Mouse (Mus musculus) forebrain, embryonic 15.5 days (tissue): Measurements from ENCODE around the gene Serpina12. TPM values are rescaled to one million over a fixed set of nuclear protein-coding genes. Genes with fewer than 3 reads are reported as not detected.

Source experiments
- ATAC-seq: fragments of 200-750 bp; cut with Nextera tagmentation; replicated peaks from 2 replicates; pipeline ENCODE4 v1.8.0; 2017; ENCODE audit warnings: mild to moderate bottlenecking, moderate TSS enrichment, moderate library complexity
- H3K27ac ChIP-seq: fragments of 300-500 bp; sonication (generic); replicated peaks from 2 replicates; pipeline ENCODE4 v1.5.1; 2015; ENCODE audit warnings: mild to moderate bottlenecking, inconsistent platforms
- H3K27me3 ChIP-seq: fragments of 300-500 bp; sonication (generic); 2 replicates; pipeline ENCODE4 v1.6.1; 2015; ENCODE audit warnings: inconsistent platforms
- H3K36me3 ChIP-seq: fragments of 300-500 bp; sonication (generic); 2 replicates; pipeline ENCODE4 v1.6.1; 2015; ENCODE audit warnings: mild to moderate bottlenecking, inconsistent platforms
- H3K4me1 ChIP-seq: fragments of 300-500 bp; sonication (generic); 2 replicates; pipeline ENCODE4 v1.6.1; 2015; ENCODE audit warnings: inconsistent platforms
- H3K4me2 ChIP-seq: fragments of 300-500 bp; sonication (generic); replicated peaks from 2 replicates; pipeline ENCODE4 v1.6.1; 2015; ENCODE audit warnings: mild to moderate bottlenecking, inconsistent platforms
- H3K4me3 ChIP-seq: fragments of 300-500 bp; sonication (generic); 2 replicates; pipeline ENCODE4 v1.5.1; 2015; ENCODE audit warnings: mild to moderate bottlenecking, inconsistent platforms
- H3K9ac ChIP-seq: fragments of 300-500 bp; sonication (generic); replicated peaks from 2 replicates; pipeline ENCODE4 v1.6.1; 2015; ENCODE audit warnings: mild to moderate bottlenecking, inconsistent platforms
- H3K9me3 ChIP-seq: fragments of 300-500 bp; sonication (generic); 2 replicates; pipeline ENCODE4 v1.6.1; 2016; ENCODE audit warnings: inconsistent platforms
- WGBS: fragments of 180-500 bp; shearing (Covaris S2); methylation state at CpG from one replicate; pipeline ENCODE4 v1.1.7; 2015; ENCODE audit warnings: mixed read lengths; 5-methylcytosine and 5-hydroxymethylcytosine counted together
- polyA plus RNA-seq: library from polyadenylated mRNA; unstranded; fragments of >200 nt; fragmentation: Nextera tagmentation; extraction: Ambion mirVana; gene quantifications from 2 replicates; pipeline ENCODE4 v1.2.1, GENCODE M21; 2015

Serpina12 gene
- polyA plus RNA-seq, 1 experiment from 2014 or later, result not detected

DNA sequence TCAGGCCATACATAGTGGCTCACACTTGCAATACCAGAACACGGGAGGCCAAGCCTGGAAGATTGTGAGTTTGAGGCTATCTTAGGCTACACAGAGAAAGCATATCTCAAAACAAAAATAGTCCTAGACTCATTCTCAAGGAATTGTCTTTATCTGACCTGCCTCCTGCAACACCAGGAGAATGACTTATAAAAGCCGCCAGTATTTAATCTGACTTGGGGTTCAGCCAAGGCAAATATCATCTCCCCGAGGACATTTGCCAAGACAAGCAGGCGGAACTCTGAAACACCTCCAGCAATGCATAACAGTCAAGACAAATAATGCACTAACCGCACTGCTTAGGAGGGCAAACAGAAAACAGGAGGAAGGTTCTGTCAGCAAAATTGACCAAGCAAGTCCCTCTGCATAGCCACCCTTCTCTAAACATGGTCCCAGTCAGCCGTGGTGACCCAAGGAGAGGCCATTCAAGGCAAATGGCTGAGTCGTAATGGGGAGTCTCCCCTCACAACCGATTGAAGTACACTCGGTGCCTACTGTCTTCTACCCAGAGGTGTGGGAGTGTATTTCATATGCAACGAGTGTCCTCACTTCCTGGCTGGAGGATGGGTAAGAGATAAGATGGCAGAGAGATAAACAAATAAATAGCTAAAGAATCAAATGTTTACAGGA lies 41.5 kb downstream of the Serpina12 start:
- no peaks in the 10 kb centered on the region for H3K27me3 ChIP-seq
- H3K4me2 ChIP-seq, result no peak overlapping the region
- 82% methylated on average over 10 of the region's 10 CpGs for WGBS
- H3K9ac ChIP-seq, result no peak overlapping the region
- no peaks in the 10 kb centered on the region for H3K36me3 ChIP-seq
- H3K4me3 ChIP-seq, result no peak overlapping the region
- no peak for ATAC-seq
- H3K9me3 ChIP-seq, result no peaks in the 10 kb centered on the region
- H3K4me1 ChIP-seq, result no peaks in the 10 kb centered on the region
- no peak overlapping the region for H3K27ac ChIP-seq

DNA sequence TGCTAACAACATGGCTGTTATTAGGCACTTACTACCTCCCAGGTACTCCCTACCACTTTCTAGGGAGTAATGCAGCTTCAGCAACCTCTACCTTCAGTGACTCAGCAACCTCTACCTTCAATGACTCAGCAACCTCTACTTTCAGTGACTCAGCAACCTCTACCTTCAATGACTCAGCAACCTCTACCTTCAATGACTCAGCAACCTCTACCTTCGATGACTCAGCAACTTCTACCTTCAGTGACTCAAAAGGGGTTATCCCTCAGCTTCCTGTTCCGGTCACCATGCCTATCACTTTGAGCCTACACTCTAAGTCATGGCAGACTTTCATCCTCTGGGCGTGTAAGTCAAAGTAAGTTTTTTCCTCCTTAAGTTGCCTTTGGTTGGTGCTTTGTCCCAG lies 43.6 kb downstream of the Serpina12 start:
- no peak overlapping the region for H3K27ac ChIP-seq
- ATAC-seq, result no peak
- no peak overlapping the region for H3K9ac ChIP-seq
- no peaks in the 10 kb centered on the region for H3K9me3 ChIP-seq
- H3K4me3 ChIP-seq, result no peak overlapping the region
- H3K4me1 ChIP-seq, result no peaks in the 10 kb centered on the region
- no peaks in the 10 kb centered on the region for H3K36me3 ChIP-seq
- 94% methylated on average over 3 of the region's 3 CpGs for WGBS
- no peaks in the 10 kb centered on the region for H3K27me3 ChIP-seq
- no peak overlapping the region for H3K4me2 ChIP-seq

DNA sequence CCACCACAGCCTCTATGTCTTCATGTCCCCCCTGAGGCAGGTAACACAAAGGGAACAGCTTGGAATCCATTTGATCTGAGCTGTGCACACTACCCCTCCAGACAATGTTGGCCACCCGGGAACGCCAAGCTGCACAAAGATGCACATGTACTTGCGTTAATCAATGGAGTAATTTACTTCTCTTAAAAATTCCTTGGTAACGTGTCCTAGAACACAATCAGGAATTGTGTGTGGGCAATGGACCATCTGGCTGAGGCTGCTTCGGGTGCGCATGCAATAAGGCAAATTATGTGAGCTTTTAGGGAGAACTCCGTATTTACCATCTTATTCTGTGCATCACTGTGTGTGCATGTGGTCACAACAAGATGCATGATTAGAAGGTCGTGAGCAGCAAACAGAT lies 44.6 kb downstream of the Serpina12 start:
- H3K27me3 ChIP-seq, result no peaks in the 10 kb centered on the region
- no peak overlapping the region for H3K4me2 ChIP-seq
- no peaks in the 10 kb centered on the region for H3K9me3 ChIP-seq
- H3K36me3 ChIP-seq, result no peaks in the 10 kb centered on the region
- H3K4me3 ChIP-seq, result no peak overlapping the region
- no peak overlapping the region for H3K27ac ChIP-seq
- no peak overlapping the region for H3K9ac ChIP-seq
- H3K4me1 ChIP-seq, result no peaks in the 10 kb centered on the region
- ATAC-seq, result no peak
- 60% methylated on average over 8 of the region's 8 CpGs for WGBS

DNA sequence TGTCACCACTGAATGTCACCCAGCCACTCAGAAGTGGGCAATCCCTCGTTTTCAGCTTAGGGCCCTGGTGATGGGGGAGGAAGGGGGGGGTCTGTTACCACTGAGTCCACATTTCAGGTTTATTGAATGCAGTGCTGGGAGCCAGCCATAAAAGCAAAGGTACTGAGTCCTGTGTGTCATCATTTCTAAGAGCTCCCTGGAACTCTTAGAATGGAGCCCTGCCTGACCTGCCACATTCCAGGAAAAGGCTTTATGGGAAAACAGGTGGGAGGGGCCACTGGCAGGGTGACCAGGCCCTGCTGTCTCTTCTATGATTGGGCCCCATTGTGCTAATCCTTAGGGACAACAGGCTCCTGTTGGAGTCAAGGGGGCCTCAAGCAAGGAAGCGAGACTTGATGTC lies 47.7 kb downstream of the Serpina12 start:
- no peaks in the 10 kb centered on the region for H3K9me3 ChIP-seq
- 59% methylated on average over 2 of the region's 2 CpGs for WGBS
- ATAC-seq, result no peak
- H3K27ac ChIP-seq, result no peak overlapping the region
- H3K4me3 ChIP-seq, result no peak overlapping the region
- H3K27me3 ChIP-seq, result no peaks in the 10 kb centered on the region
- no peak overlapping the region for H3K4me2 ChIP-seq
- no peaks in the 10 kb centered on the region for H3K36me3 ChIP-seq
- no peak overlapping the region for H3K9ac ChIP-seq
- H3K4me1 ChIP-seq, result no peaks in the 10 kb centered on the region

DNA sequence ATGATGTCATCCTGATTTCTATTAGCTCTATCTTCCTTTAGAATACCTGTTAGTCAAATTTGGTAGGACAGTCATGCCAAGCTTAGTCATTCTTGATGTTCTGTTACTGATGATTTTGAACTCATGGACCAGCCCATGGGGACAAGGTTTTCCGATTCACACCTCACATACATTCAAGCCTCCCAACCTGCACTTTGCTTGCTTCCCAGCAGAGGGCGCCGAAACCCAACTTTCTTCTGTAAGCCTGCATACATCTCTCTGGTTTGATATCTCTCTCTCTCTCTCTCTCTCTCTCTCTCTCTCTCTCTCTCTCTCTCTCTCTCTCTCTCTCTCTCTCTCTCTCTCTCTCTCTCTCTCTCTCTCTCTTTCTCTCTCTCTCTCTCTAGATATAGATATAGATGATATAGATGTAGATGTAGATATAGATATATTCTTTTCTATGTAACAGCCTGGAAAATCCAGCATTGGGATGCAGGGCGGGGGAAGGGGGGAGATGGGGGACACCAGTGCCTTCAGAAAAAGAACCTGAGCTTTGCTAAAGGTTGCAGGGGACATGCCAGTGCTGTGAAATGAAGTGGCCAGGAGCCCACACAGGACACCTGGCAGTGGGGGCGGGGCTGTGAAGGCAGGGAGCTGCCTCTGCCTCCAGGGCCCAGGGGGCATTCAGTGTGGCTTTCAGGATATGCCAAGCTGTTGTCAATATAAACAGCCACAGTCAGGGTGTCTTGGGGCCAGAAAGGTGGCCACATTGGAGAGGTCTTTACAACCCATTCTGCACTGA lies 48.8 kb downstream of the Serpina12 start:
- H3K4me3 ChIP-seq, result no peak overlapping the region
- no peaks in the 10 kb centered on the region for H3K36me3 ChIP-seq
- H3K9me3 ChIP-seq, result no peaks in the 10 kb centered on the region
- no peaks in the 10 kb centered on the region for H3K27me3 ChIP-seq
- H3K4me1 ChIP-seq, result no peaks in the 10 kb centered on the region
- ATAC-seq, result peak; percentile 61
- no peak overlapping the region for H3K9ac ChIP-seq
- H3K27ac ChIP-seq, result no peak overlapping the region
- 42% methylated on average over 5 of the region's 5 CpGs for WGBS
- H3K4me2 ChIP-seq, result no peak overlapping the region

DNA sequence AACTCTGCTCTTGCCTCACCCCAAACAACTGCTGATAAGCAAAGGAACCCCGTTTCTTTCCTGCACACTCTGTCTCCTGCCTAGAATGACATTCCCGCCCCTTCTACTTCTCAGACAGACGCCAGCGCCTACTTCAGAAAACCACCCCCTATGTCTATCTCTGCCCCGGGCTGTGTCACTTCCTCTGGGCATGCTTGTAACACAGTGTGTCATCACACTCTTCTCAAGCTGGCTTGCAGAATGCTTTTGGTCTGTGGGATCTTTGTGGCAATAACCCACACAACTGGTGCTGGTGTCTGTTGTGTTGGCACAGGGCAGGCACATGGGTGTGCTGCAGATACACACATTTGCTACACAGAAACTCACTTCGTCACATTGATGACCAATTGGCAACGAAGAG lies 51.3 kb downstream of the Serpina12 start:
- 81% methylated on average over 7 of the region's 7 CpGs for WGBS
- no peaks in the 10 kb centered on the region for H3K27me3 ChIP-seq
- H3K36me3 ChIP-seq, result no peaks in the 10 kb centered on the region
- no peaks in the 10 kb centered on the region for H3K9me3 ChIP-seq
- H3K4me1 ChIP-seq, result no peaks in the 10 kb centered on the region
- H3K27ac ChIP-seq, result no peak overlapping the region
- no peak overlapping the region for H3K4me3 ChIP-seq
- no peak overlapping the region for H3K4me2 ChIP-seq
- no peak overlapping the region for H3K9ac ChIP-seq
- no peak for ATAC-seq

DNA sequence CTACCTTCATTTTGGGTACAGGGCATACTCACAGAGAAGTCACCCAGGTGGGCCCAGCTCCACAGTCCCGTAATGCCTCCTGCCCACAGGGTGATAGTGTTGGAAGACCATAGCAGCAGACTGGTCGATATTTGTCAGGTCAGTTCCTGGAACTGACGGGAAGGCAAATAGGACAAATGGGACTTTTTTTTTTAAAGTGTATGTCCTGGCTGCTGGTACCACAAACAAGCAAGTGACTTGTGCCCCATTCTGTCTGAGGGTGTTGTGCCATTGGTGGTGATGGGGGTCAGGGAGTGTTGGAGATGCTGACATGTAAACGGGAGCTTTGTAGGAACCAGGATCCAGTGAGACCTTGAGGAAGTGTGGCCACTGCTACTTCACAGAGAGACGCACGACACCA lies 54.4 kb downstream of the Serpina12 start, which contains the start of gene Serpina11:
TSS of gene Serpina11 (minus strand) at position 101 of the 400 bp plus-strand sequence.
- no peaks in the 10 kb centered on the region for H3K27me3 ChIP-seq
- H3K27ac ChIP-seq, result no peak within 1 kb of the TSS
- H3K4me1 ChIP-seq, result no peaks in the 10 kb centered on the region
- no peaks in the 10 kb centered on the region for H3K36me3 ChIP-seq
- no peak within 1 kb of the TSS for H3K9ac ChIP-seq
- H3K9me3 ChIP-seq, result no peaks in the 10 kb centered on the region
- 94% methylated on average over 6 of the region's 6 CpGs for WGBS
- H3K4me3 ChIP-seq, result no peak within 1 kb of the TSS
- no peak for ATAC-seq
- no peak within 1 kb of the TSS for H3K4me2 ChIP-seq

DNA sequence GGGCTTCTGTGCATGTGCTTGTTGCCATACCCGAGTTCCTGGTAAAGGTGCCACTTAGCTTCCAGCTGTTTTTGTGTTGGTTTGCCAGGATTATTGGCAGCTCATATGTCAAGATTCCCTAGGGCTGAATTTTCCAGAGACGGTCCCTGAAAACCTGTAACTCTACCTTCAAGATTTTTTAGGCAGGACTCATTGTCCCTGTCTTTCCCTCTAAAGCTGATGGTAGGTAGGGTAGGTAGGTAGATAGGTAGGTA lies 54.8 kb downstream of the Serpina12 start:
- Histone ChIP-seq H3K4me3 (no peak overlapping the region), H3K9ac (no peak overlapping the region), H3K36me3 (no peaks in the 10 kb centered on the region), H3K9me3 (no peaks in the 10 kb centered on the region), H3K4me2 (no peak overlapping the region), H3K4me1 (no peaks in the 10 kb centered on the region), H3K27me3 (no peaks in the 10 kb centered on the region), H3K27ac (no peak overlapping the region)
- no peak for ATAC-seq
- WGBS, result 64% methylated on average over 2 of the region's 2 CpGs

DNA sequence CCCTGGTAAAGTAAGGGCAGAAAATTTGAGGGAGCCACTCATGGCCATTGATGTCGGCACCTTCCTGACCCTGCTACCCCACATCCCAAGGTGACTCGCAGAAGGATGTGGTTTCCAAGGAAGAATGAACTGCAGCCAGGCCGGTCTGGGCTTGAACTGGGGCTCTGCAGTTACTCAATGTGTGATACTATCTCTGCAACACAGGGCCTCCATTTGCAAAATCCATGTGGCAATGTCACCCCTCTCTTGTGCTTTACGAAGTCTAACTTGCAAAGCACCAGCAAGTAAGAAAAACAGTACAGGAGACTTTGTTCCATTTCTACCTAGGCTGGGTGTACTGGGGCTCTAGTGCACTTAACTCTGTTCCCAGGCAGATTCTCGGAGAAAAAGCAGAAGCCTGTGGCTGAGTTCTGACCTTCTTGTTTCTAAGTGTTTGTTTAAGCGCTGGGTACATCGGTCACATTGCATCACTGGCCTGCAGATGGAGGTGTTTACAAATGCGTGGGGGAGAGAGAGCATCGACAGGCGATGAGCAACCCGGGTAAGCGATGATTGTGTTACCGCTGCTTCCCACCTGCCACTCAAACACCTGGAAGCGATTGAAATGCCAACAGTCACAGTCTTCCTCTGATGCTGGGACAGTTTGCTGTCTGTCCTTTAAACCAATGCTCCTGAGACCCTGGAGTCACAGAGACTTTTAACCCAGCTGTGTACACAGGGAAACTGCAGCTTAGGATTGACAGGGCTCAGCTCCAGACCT lies 55.3 kb downstream of the Serpina12 start:
- H3K27me3 ChIP-seq, result no peaks in the 10 kb centered on the region
- no peak overlapping the region for H3K4me2 ChIP-seq
- H3K4me1 ChIP-seq, result no peaks in the 10 kb centered on the region
- H3K36me3 ChIP-seq, result no peaks in the 10 kb centered on the region
- no peak for ATAC-seq
- no peak overlapping the region for H3K4me3 ChIP-seq
- H3K27ac ChIP-seq, result no peak overlapping the region
- WGBS, result 63% methylated on average over 14 of the region's 14 CpGs
- H3K9ac ChIP-seq, result no peak overlapping the region
- H3K9me3 ChIP-seq, result no peaks in the 10 kb centered on the region

DNA sequence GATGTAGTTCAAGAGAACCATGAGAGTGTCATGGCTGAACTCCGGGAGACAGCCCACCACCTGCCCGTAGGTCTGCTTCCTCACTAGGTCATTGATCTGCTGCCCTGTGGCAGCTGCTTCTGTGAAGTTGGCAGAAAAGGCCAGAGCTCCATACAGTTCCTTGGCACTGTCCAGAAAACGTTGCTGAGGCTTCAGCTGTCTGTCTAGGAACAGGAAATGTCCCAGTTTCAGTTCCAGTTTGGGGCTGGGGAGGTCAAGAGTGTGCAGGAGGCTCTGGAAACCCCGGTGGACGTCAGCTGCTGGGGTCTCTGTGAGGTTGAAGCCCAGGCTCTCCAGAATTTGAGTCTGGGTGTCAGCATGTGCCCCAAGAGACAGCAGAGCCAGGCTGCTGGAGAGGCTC lies 58.4 kb downstream of the Serpina12 start:
- H3K9me3 ChIP-seq, result no peaks in the 10 kb centered on the region
- ATAC-seq, result no peak
- no peak overlapping the region for H3K9ac ChIP-seq
- no peak overlapping the region for H3K4me2 ChIP-seq
- 79% methylated on average over 5 of the region's 5 CpGs for WGBS
- no peak overlapping the region for H3K4me3 ChIP-seq
- H3K36me3 ChIP-seq, result no peaks in the 10 kb centered on the region
- H3K4me1 ChIP-seq, result no peaks in the 10 kb centered on the region
- no peaks in the 10 kb centered on the region for H3K27me3 ChIP-seq
- no peak overlapping the region for H3K27ac ChIP-seq

DNA sequence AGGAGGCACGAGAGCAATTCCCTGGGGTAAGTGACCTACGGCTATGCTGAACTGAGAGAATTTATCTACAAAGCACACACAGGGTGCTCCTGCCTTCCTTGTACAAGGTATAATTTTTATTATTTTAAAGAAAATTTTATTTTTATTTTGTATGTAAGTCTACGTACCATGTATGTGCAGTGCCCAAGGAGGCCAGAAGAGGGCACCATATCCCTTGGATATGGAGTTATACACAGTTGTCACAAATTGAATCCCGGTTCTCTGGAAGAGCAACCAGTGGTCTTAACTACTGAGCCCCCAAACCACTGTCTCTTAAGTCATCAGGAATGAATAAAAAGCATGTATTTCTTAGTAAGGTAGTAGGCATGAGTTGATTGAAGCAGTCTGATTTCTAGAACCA lies 59.3 kb downstream of the Serpina12 start:
- H3K36me3 ChIP-seq, result no peaks in the 10 kb centered on the region
- H3K4me3 ChIP-seq, result no peak overlapping the region
- ATAC-seq, result peak; percentile 14; the same call in 1 of the 2 replicates
- H3K4me1 ChIP-seq, result no peaks in the 10 kb centered on the region
- no peak overlapping the region for H3K4me2 ChIP-seq
- no peaks in the 10 kb centered on the region for H3K27me3 ChIP-seq
- 65% methylated on average over 4 of the region's 4 CpGs for WGBS
- no peak overlapping the region for H3K27ac ChIP-seq
- no peak overlapping the region for H3K9ac ChIP-seq
- H3K9me3 ChIP-seq, result no peaks in the 10 kb centered on the region

DNA sequence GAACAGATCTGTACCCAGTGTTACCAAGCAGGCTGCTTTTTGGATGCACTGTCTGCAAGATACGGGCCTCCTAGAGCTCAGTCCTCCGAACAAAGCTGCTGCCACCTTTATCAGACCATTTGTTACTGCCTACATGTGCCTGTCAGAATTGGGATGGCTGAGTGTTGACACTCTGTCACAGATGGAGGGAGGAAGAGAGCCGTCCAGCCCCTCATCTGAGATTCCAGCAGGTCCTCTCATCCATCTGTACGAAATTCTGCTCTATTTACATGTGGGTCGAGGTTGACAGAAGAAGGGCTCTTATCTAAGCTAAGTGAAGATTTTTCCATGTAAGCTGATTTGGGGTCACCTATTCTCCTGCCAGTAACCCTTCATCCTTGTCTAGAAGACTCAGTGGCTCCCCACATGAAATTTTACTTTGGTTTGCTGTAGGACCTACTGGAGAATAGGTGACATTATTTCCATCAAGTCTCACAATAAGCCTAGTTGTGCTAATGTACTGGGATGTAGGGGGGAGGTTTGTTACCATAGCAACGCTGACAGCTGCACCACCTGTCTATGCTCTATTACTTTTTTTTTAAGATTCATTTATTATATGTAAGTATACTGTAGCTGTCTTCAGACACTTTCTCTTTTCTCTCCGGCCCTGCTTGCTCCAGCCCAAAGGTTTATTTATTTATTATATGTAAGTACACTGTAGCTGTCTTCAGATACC lies 62.4 kb downstream of the Serpina12 start:
- Histone ChIP-seq H3K36me3 (no peaks in the 10 kb centered on the region), H3K9me3 (no peaks in the 10 kb centered on the region), H3K27me3 (no peaks in the 10 kb centered on the region), H3K4me2 (no peak overlapping the region), H3K4me3 (no peak overlapping the region), H3K4me1 (no peaks in the 10 kb centered on the region), H3K27ac (peak overlapping the region; percentile 12), H3K9ac (no peak overlapping the region)
- peak; percentile 67 for ATAC-seq
- 66% methylated on average over 7 of the region's 7 CpGs for WGBS
